Mouse (Mus musculus): ENCODE results near the gene Ahdc1. TPM values are rescaled to one million over a fixed set of nuclear protein-coding genes. Genes with fewer than 3 reads are reported as not detected.
A peak's percentile ranks its signal among the peaks of the same experiment; 100 is the strongest.

Ahdc1 gene
- polyA plus RNA-seq, 1 experiment from 2014 or later, result 8.1 TPM

DNA sequence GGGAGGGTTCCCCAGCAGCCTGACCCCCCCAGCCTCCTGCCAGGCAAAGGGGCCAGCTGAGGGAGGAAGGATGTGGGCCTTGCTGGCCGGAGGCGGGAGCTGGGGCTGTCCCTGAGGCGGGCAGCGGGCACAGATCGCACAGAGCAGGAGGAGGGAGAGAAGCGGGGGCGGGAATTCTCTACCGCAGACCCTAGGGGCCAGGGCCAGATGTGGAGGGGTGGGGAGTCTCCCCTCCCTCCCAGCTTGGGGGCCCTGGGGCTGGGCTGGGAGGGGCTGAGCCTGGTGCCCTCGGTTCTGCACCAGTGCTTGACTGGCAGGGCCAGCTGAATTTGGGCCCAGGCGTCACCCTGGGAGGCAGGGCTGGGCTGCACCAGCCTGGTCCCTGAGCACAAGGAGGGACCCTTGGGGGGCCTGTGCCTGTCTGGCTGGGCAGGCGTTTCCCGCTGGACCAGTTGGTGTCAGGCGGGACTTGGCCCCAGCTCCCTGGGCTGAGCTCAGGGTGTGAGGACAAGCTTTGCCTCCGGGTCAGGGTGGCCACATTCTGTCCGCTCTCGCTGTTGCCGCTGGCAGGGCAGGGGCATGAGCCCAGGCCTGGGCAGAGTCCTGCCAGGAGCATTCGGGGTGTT is 2.3 kb downstream of the Ahdc1 start:
- Histone ChIP-seq H3K27me3 (replicated peaks; ENCODE audit: control insufficient read depth, insufficient read depth, low read length) (peaks cover 11% of the 10 kb centered on the region), H3K9me3 (ENCODE audit: control insufficient read depth, low read length) (no peaks in the 10 kb centered on the region), H3K4me1 (replicated peaks; ENCODE audit: control insufficient read depth, insufficient read depth, low read length) (peaks cover 55% of the 10 kb centered on the region), H3K9ac (ENCODE audit: low read length) (peak overlapping the region; percentile 94), H3K36me3 (ENCODE audit: control insufficient read depth, insufficient read depth, low read length) (no peaks in the 10 kb centered on the region), H3K27ac (ENCODE audit: low read depth) (peak overlapping the region; percentile 95), H3K4me2 (ENCODE audit: low read length) (peak overlapping the region; percentile 88), H3K4me3 (ENCODE audit: low read depth, low read length) (peak overlapping the region; percentile 96)
- DNase-seq (ENCODE audit: low spot score), result no peak
- WGBS, result 7% methylated on average over 16 of the region's 18 CpGs
- ATAC-seq (replicated peaks; ENCODE audit: low FRiP score, low TSS enrichment, low read depth), result no peak

- no peak overlapping the region for H3K27ac ChIP-seq (ENCODE audit: low read depth)
- 20% methylated on average over 5 of the region's 5 CpGs for WGBS
- H3K9me3 ChIP-seq (ENCODE audit: control insufficient read depth, low read length), result no peaks in the 10 kb centered on the region
- peaks cover 11% of the 10 kb centered on the region for H3K27me3 ChIP-seq (replicated peaks; ENCODE audit: control insufficient read depth, insufficient read depth, low read length)
- H3K4me3 ChIP-seq (ENCODE audit: low read depth, low read length), result peak overlapping the region; percentile 96; the same call in 1 of the 2 replicates
- DNase-seq (ENCODE audit: low spot score) (no peak), ATAC-seq (replicated peaks; ENCODE audit: low FRiP score, low TSS enrichment, low read depth) (no peak)
- H3K36me3 ChIP-seq (ENCODE audit: control insufficient read depth, insufficient read depth, low read length), result no peaks in the 10 kb centered on the region
- peak overlapping the region; percentile 88 for H3K4me2 ChIP-seq (ENCODE audit: low read length)
- no peak overlapping the region for H3K9ac ChIP-seq (ENCODE audit: low read length)
- peaks cover 55% of the 10 kb centered on the region for H3K4me1 ChIP-seq (replicated peaks; ENCODE audit: control insufficient read depth, insufficient read depth, low read length)
Observed at GRCm38 (mm10) chr4:133014088-133014487, 3.0 kb downstream of the Ahdc1 start.

GRCm38 (mm10) chr4:133014896-133015709 is 4.0 kb downstream of the Ahdc1 start:
- WGBS, result 38% methylated on average over 10 of the region's 10 CpGs
- Histone ChIP-seq H3K4me2 (ENCODE audit: low read length) (peak overlapping the region; percentile 11), H3K4me3 (ENCODE audit: low read depth, low read length) (no peak overlapping the region), H3K27me3 (replicated peaks; ENCODE audit: control insufficient read depth, insufficient read depth, low read length) (peaks cover 4% of the 10 kb centered on the region; the same call in 1 of the 2 replicates), H3K9me3 (ENCODE audit: control insufficient read depth, low read length) (no peaks in the 10 kb centered on the region), H3K36me3 (ENCODE audit: control insufficient read depth, insufficient read depth, low read length) (0 out of 2 replicates have a peak, but pooled peaks cover 4% of the 10 kb centered on the region), H3K4me1 (replicated peaks; ENCODE audit: control insufficient read depth, insufficient read depth, low read length) (peaks cover 57% of the 10 kb centered on the region), H3K27ac (ENCODE audit: low read depth) (0 out of 2 replicates have a peak overlapping the region, but pooled peaks have one; percentile 27), H3K9ac (ENCODE audit: low read length) (no peak overlapping the region)
- DNase-seq (ENCODE audit: low spot score) (no peak), ATAC-seq (replicated peaks; ENCODE audit: low FRiP score, low TSS enrichment, low read depth) (no peak)

DNA sequence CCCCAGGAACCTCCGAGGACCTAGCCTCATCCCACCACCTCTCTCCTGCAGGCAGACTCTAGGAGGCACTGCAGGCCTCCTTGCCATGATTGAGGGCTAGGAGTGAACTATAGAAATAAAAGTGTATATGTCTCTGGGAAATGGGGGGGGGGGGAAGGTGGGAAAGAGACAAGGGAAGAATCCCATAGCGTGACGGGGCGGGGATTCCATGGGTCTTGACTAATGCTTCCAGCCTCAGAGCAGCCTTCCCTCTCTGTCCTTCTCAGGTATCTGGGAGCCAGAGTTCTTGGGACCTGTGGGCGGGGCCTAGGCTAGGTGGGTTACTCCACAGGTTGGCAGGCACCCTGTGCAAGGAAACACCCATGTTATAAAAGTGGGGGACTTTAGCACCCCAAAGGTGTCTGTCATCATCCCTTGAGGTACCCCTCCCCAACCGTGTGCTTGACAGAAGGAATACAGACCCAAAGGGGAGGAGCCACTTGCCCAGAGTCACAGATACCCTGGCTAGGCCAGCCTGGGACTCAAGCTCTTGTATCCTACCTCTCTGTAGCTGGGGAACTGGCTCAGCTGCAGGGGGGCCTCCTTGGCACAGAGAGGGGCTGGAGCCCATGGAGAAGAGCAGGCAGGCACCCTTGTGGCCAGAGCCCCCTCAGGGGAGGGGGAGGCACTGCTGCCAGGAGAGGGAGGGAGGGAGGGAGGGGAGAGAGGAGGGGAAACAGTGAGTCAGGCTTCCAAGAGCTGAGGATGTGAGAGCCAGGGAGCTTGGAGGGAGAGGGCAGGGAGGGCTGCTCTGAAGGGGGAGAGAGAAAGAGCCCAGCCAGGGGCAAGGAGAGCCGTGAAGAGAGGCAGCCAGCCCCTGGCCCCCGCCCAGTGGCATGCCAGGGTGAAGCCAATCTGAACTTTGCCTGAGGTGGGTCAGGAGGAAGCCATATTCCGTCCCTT is 4.9 kb downstream of the Ahdc1 start:
- DNase-seq (ENCODE audit: low spot score) (no peak), ATAC-seq (replicated peaks; ENCODE audit: low FRiP score, low TSS enrichment, low read depth) (no peak)
- Histone ChIP-seq H3K4me2 (ENCODE audit: low read length) (peak overlapping the region; percentile 25), H3K4me1 (replicated peaks; ENCODE audit: control insufficient read depth, insufficient read depth, low read length) (peaks cover 60% of the 10 kb centered on the region), H3K4me3 (ENCODE audit: low read depth, low read length) (no peak overlapping the region), H3K9ac (ENCODE audit: low read length) (no peak overlapping the region), H3K27me3 (replicated peaks; ENCODE audit: control insufficient read depth, insufficient read depth, low read length) (no peaks in the 10 kb centered on the region), H3K27ac (ENCODE audit: low read depth) (peak overlapping the region; percentile 47; the same call in 1 of the 2 replicates), H3K9me3 (ENCODE audit: control insufficient read depth, low read length) (no peaks in the 10 kb centered on the region), H3K36me3 (ENCODE audit: control insufficient read depth, insufficient read depth, low read length) (0 out of 2 replicates have a peak, but pooled peaks cover 4% of the 10 kb centered on the region)
- WGBS, result 36% methylated on average over 9 of the region's 9 CpGs

DNA sequence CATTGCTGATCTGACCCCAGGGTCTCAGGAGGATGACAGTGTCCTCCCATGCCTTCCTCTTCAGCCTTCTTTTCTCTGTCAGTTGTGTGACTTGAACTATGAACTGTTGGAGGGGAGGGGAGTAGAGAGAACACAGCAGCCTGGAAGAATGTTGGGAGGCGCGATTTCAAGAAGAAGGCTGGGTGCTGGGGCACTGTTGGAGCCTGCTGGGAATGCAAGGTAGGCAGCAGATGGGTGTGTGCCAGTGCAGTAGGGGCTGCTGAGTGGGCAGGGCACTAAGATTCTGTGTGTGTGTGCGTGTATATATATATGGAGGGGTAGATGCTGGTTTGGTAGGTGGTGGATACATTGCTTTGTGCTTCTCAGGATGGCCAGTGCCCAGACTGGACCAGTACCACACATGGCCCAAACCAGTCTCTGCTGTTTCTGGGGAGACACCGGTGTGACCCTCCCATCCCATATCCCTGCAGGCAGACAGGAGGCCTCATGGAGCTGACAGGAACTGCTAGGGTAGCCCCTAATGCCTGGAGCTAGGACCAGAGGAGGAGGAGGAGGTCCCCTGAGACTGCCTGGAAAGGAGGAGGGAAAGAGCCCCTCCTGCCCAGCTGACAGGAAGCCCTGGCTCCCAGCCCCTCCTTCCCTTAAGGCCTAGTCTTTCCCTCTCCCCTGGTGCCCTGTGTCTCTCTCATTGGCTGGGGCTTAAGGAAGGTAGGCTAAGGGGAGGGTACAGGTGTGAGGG is 5.8 kb downstream of the Ahdc1 start:
- no peak overlapping the region for H3K4me3 ChIP-seq (ENCODE audit: low read depth, low read length)
- peak overlapping the region; percentile 47; the same call in 1 of the 2 replicates for H3K27ac ChIP-seq (ENCODE audit: low read depth)
- 38% methylated on average over 4 of the region's 4 CpGs for WGBS
- H3K9me3 ChIP-seq (ENCODE audit: control insufficient read depth, low read length), result no peaks in the 10 kb centered on the region
- H3K4me1 ChIP-seq (replicated peaks; ENCODE audit: control insufficient read depth, insufficient read depth, low read length), result peaks cover 68% of the 10 kb centered on the region
- 0 out of 2 replicates have a peak, but pooled peaks cover 4% of the 10 kb centered on the region for H3K36me3 ChIP-seq (ENCODE audit: control insufficient read depth, insufficient read depth, low read length)
- DNase-seq (ENCODE audit: low spot score) (no peak), ATAC-seq (replicated peaks; ENCODE audit: low FRiP score, low TSS enrichment, low read depth) (no peak)
- H3K27me3 ChIP-seq (replicated peaks; ENCODE audit: control insufficient read depth, insufficient read depth, low read length), result no peaks in the 10 kb centered on the region
- H3K4me2 ChIP-seq (ENCODE audit: low read length), result peak overlapping the region; percentile 25
- H3K9ac ChIP-seq (ENCODE audit: low read length), result 0 out of 2 replicates have a peak overlapping the region, but pooled peaks have one; percentile 8

- H3K4me1 ChIP-seq (replicated peaks; ENCODE audit: control insufficient read depth, insufficient read depth, low read length), result peaks cover 75% of the 10 kb centered on the region
- ATAC-seq (replicated peaks; ENCODE audit: low FRiP score, low TSS enrichment, low read depth), result no peak
- no peak overlapping the region for H3K27ac ChIP-seq (ENCODE audit: low read depth)
- no peak for DNase-seq (ENCODE audit: low spot score)
- no peaks in the 10 kb centered on the region for H3K27me3 ChIP-seq (replicated peaks; ENCODE audit: control insufficient read depth, insufficient read depth, low read length)
- H3K4me2 ChIP-seq (ENCODE audit: low read length), result no peak overlapping the region
- 0 out of 2 replicates have a peak, but pooled peaks cover 4% of the 10 kb centered on the region for H3K36me3 ChIP-seq (ENCODE audit: control insufficient read depth, insufficient read depth, low read length)
- 57% methylated on average over 6 of the region's 6 CpGs for WGBS
- H3K9ac ChIP-seq (ENCODE audit: low read length), result 0 out of 2 replicates have a peak overlapping the region, but pooled peaks have one; percentile 8
- H3K4me3 ChIP-seq (ENCODE audit: low read depth, low read length), result no peak overlapping the region
- H3K9me3 ChIP-seq (ENCODE audit: control insufficient read depth, low read length), result no peaks in the 10 kb centered on the region
Observed at GRCm38 (mm10) chr4:133017597-133018262, 6.7 kb downstream of the Ahdc1 start.

- DNase-seq (ENCODE audit: low spot score), result no peak
- Histone ChIP-seq H3K36me3 (ENCODE audit: control insufficient read depth, insufficient read depth, low read length) (0 out of 2 replicates have a peak, but pooled peaks cover 4% of the 10 kb centered on the region), H3K27ac (ENCODE audit: low read depth) (no peak overlapping the region), H3K27me3 (replicated peaks; ENCODE audit: control insufficient read depth, insufficient read depth, low read length) (no peaks in the 10 kb centered on the region), H3K4me1 (replicated peaks; ENCODE audit: control insufficient read depth, insufficient read depth, low read length) (peaks cover 76% of the 10 kb centered on the region), H3K4me3 (ENCODE audit: low read depth, low read length) (no peak overlapping the region), H3K4me2 (ENCODE audit: low read length) (no peak overlapping the region), H3K9me3 (ENCODE audit: control insufficient read depth, low read length) (no peaks in the 10 kb centered on the region), H3K9ac (ENCODE audit: low read length) (no peak overlapping the region)
- WGBS, result 73% methylated on average over 3 of the region's 3 CpGs
- no peak for ATAC-seq (replicated peaks; ENCODE audit: low FRiP score, low TSS enrichment, low read depth)
Observed at GRCm38 (mm10) chr4:133018263-133018798, 7.3 kb downstream of the Ahdc1 start.
